Comparison of ENCODE assay signal across 8 mouse cellular contexts in the genomic region with DNA sequence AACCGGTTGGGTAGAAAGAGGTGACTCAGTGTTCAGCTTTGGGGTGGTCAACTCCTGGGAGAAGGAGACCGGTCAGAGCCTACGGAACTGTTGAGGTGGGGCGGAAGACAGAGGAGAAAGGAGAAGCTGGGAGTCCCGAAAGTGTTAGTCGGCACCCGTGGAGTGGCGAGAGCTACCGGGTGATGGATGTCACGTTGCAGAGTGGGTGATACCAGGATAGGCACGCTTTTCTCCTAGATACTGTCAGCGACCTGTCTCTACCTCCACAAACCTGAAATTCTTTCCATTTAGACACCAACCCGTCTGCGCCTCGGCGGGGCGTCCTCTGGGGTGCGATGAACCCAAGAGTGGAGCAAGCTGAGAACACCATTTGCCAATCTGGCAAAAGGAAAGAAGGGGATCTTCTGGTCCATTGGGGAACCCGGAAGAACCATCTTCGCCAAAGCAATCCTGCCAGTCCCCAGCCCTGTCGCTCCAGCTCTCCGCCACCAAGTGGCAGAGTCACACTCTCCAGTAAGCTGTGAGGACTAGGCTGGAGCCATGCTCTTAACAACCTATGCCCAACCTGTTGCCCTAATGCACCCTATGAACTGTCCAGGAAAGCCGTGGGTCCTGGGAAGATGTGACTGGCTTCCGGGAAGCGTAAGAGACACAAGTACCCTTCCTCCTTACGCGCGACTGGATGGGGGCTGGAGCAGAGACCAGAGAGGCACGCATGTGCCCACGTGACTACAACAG. TPM values are rescaled to one million over a fixed set of nuclear protein-coding genes. Genes with fewer than 3 reads are reported as not detected.
A peak's percentile ranks its signal among the peaks of the same experiment; 100 is the strongest.
DNase-seq lines count a peak whose midpoint lies in the region; ATAC-seq and TF ChIP-seq lines count a peak whose summit lies in the region.

A gene (minus strand): TSS at position 628 of the 738 bp plus-strand sequence.

- peak; percentile 38 for TF ChIP-seq CTCF in lung, adult 2 months (IDR thresholded peaks at IDR 0.05; ENCODE audit: insufficient read depth, low read length)

- TF ChIP-seq POLR2A in lung, adult 2 months (IDR thresholded peaks at IDR 0.05; ENCODE audit: borderline replicate concordance, extremely low read depth, low read depth, low read length), result no peak

- intact Hi-C loops in left cerebral cortex, postnatal 10 days (cut with DNase I), result no loop called here

- H3K4me3 ChIP-seq in lung, adult 2 months (replicated peaks; ENCODE audit: extremely low read depth, low read depth, low read length), result no peak within 1 kb of the TSS
- H3K4me3 ChIP-seq in embryonic facial prominence, embryonic 13.5 days, result peak within 1 kb of the TSS; percentile 35
- H3K4me3 ChIP-seq in liver, embryonic 16.5 days (ENCODE audit: low read depth, low read length), result peak within 1 kb of the TSS; percentile 40

- peaks cover 3% of the 10 kb centered on the region; the same call in 1 of the 2 replicates for H3K4me1 ChIP-seq in lung, adult 2 months (ENCODE audit: control insufficient read depth, insufficient read depth, low read length)
- H3K4me1 ChIP-seq in embryonic facial prominence, embryonic 13.5 days, result peaks cover 9% of the 10 kb centered on the region
- H3K4me1 ChIP-seq in liver, embryonic 16.5 days (ENCODE audit: control insufficient read depth, low read depth, low read length), result no peaks in the 10 kb centered on the region; the same call in 1 of the 2 replicates

- no peak within 1 kb of the TSS for H3K9ac ChIP-seq in embryonic facial prominence, embryonic 13.5 days
- no peak within 1 kb of the TSS for H3K9ac ChIP-seq in liver, embryonic 16.5 days (ENCODE audit: low read depth, low read length)

- H3K9me3 ChIP-seq in embryonic facial prominence, embryonic 13.5 days, result no peaks in the 10 kb centered on the region
- H3K9me3 ChIP-seq in liver, embryonic 16.5 days (replicated peaks; ENCODE audit: control insufficient read depth, low read length), result no peaks in the 10 kb centered on the region

- ATAC-seq in embryonic facial prominence, embryonic 13.5 days (ENCODE audit: insufficient number of reproducible peaks, insufficient read depth, low FRiP score, low TSS enrichment, low read depth), result peak; percentile 67
- peak; percentile 73 for ATAC-seq in inflammation-experienced regulatory T-cells, adult 6 months
- ATAC-seq in liver, embryonic 16.5 days (ENCODE audit: low read depth), result peak; percentile 73

- peak within 1 kb of the TSS; percentile 53 for H3K4me2 ChIP-seq in embryonic facial prominence, embryonic 13.5 days
- peak within 1 kb of the TSS; percentile 56 for H3K4me2 ChIP-seq in liver, embryonic 16.5 days (ENCODE audit: low read depth, low read length)

- H3K36me3 ChIP-seq in embryonic facial prominence, embryonic 13.5 days, result no peaks in the 10 kb centered on the region
- H3K36me3 ChIP-seq in liver, embryonic 16.5 days (ENCODE audit: control insufficient read depth, insufficient read depth), result no peaks in the 10 kb centered on the region
- no peaks in the 10 kb centered on the region for H3K36me3 ChIP-seq in splenic B cell, adult 2 months (ENCODE audit: control insufficient read depth, insufficient read depth, low read length, poor library complexity, severe bottlenecking)

- WGBS in lung, adult 2 months, result 1% methylated on average over 30 of the region's 30 CpGs
- WGBS in embryonic facial prominence, embryonic 13.5 days, result under 1% methylated on average over 30 of the region's 30 CpGs
- WGBS in liver, embryonic 16.5 days (ENCODE audit: insufficient replicate concordance), result under 1% methylated on average over 30 of the region's 30 CpGs

- no peak within 1 kb of the TSS for H3K27ac ChIP-seq in embryonic facial prominence, embryonic 13.5 days
- no peak within 1 kb of the TSS for H3K27ac ChIP-seq in liver, embryonic 16.5 days (ENCODE audit: low read length)

- H3K27me3 ChIP-seq in embryonic facial prominence, embryonic 13.5 days, result peaks cover 96% of the 10 kb centered on the region
- H3K27me3 ChIP-seq in liver, embryonic 16.5 days (ENCODE audit: control insufficient read depth, insufficient read depth, low read depth, low read length), result peaks cover 90% of the 10 kb centered on the region
- peaks cover 5% of the 10 kb centered on the region for H3K27me3 ChIP-seq in splenic B cell, adult 2 months (ENCODE audit: control insufficient read depth, insufficient read depth, low read length, poor library complexity, severe bottlenecking)

- no peak for DNase-seq in lung, adult 2 months
- no peak for DNase-seq in lung, postnatal 14 days
- peak; percentile 37 for DNase-seq in splenic B cell, adult 2 months (ENCODE audit: low read depth, low spot score)
- no peak for DNase-seq in gastrocnemius, adult 8-10 months (ENCODE audit: low spot score in 2 of 2)
- no peak for DNase-seq in left cerebral cortex, postnatal 10 days (ENCODE audit: extremely low spot score in 1 of 2, low spot score in 2 of 2)

RNA-seq across cellular contexts. Expression of the gene that starts here (rescaled TPM):
- not detected in 2 replicates for polyA plus RNA-seq in lung, adult 2 months (2012; rRNA removed)
- polyA plus RNA-seq in embryonic facial prominence, embryonic 13.5 days (2015; fragmentation: Nextera tagmentation; extraction: Ambion mirVana), result 0.70 and 0.79 TPM in 2 replicates
- polyA plus RNA-seq in inflammation-experienced regulatory T-cells, adult 6 months (2017; shearing (Covaris generic)), result 1 to 10 TPM in 2 of 3 experiments, not detected in 1; 1.5 to 1.6 TPM
- not detected in 2 replicates for polyA plus RNA-seq in liver, embryonic 16.5 days (2015; fragmentation: Nextera tagmentation; extraction: Ambion mirVana)
- total RNA-seq in gastrocnemius, adult 8-10 months (2022), result not detected
- not detected for total RNA-seq in left cerebral cortex, postnatal 10 days (2021)

Comparison
In these comparisons a context has a peak if more than half of its experiments do, and no peak if none do; other contexts are left out.
1. Peak in ATAC-seq, H3K4me3 ChIP-seq and H3K4me2 ChIP-seq in embryonic facial prominence, embryonic 13.5 days; RNA of the gene not detected or under 1 TPM.
2. Peak in ATAC-seq, H3K4me3 ChIP-seq and H3K4me2 ChIP-seq in liver, embryonic 16.5 days; RNA of the gene not detected or under 1 TPM.